In the genomic region with DNA sequence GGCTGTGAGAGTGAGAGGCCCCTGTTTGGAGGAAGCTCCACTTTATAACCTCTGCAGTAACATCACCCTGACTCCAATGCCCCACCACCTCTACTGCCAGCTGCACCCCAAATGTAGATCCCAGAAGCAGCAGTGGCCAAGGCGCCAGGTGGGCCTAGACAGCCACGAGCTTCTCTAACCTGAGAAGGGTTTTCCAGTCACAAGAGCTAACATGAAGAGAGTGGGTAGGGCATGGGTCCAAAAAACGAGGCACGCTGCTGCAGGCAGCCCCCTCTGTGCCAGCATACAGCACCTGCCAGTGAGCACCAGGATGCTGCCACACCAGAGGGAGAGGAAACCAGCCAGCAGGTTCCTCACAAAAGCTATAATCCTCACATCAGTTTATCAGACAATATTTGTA, we compare ENCODE assay signal across 29 mouse cellular contexts. TPM values are rescaled to one million over a fixed set of nuclear protein-coding genes. Genes with fewer than 3 reads are reported as not detected.
DNase-seq lines count a peak whose midpoint lies in the region; ATAC-seq and TF ChIP-seq lines count a peak whose summit lies in the region.
"Had no signal": no experiment of that assay in that cellular context is flagged by ENCODE, and none has a peak within 500 bp of the region (broad histone marks: within the 10 kb centered on the region; RNA-seq: fewer than 3 reads in every experiment).

No protein-coding gene starts in this region.

- intact Hi-C loops in left cerebral cortex, postnatal 4 days (cut with DNase I), result no loop called here

- ATAC-seq in forebrain, postnatal 0 days, result no peak
- no peak for ATAC-seq in forebrain, embryonic 12.5 days (ENCODE audit: low FRiP score)
- ATAC-seq: forebrain, embryonic 14.5 days; intestine, postnatal 0 days; Patski had no signal

- TF ChIP-seq POLR2A in brain, embryonic 14.5 days (IDR thresholded peaks at IDR 0.05; ENCODE audit: borderline replicate concordance, extremely low read depth, insufficient read depth, insufficient read length, poor library complexity, severe bottlenecking), result no peak

- no peaks in the 10 kb centered on the region for H3K9me3 ChIP-seq in forebrain, postnatal 0 days (ENCODE audit: low read length)
- no peaks in the 10 kb centered on the region for H3K9me3 ChIP-seq in forebrain, embryonic 12.5 days
- H3K9me3 ChIP-seq: forebrain, embryonic 10.5 days; G1E; heart, embryonic 10.5 days; hindbrain, embryonic 12.5 days; hindbrain, embryonic 15.5 days had no signal

- TF ChIP-seq CTCF in forebrain, postnatal 0 days (IDR thresholded peaks at IDR 0.05; ENCODE audit: low read depth), result no peak
- no peak for TF ChIP-seq CTCF in brain, embryonic 14.5 days (IDR thresholded peaks at IDR 0.05; ENCODE audit: borderline replicate concordance, extremely low read depth, insufficient read depth, insufficient read length)

- H3K9ac ChIP-seq in forebrain, postnatal 0 days, result no peak overlapping the region
- no peak overlapping the region for H3K9ac ChIP-seq in forebrain, embryonic 12.5 days
- H3K9ac ChIP-seq: hindbrain, embryonic 12.5 days; hindbrain, embryonic 15.5 days had no signal

- no peaks in the 10 kb centered on the region for H3K27me3 ChIP-seq in forebrain, postnatal 0 days (ENCODE audit: insufficient read depth, low read length)
- H3K27me3 ChIP-seq in forebrain, embryonic 12.5 days, result no peaks in the 10 kb centered on the region
- H3K27me3 ChIP-seq: CH12.LX; hindbrain, embryonic 12.5 days; hindbrain, embryonic 15.5 days; Patski had no signal

- peak; percentile 67 to 77 for DNase-seq in cerebellum, postnatal 14 days
- no peak for DNase-seq in cerebellum, adult 11-12 months
- DNase-seq in forebrain, postnatal 0 days, result peak; percentile 17
- peak; percentile 36 for DNase-seq in left cerebral cortex, postnatal 4 days
- DNase-seq in left cerebral cortex, adult 18-20 months (ENCODE audit: low spot score in 2 of 2), result no peak
- DNase-seq in brain, embryonic 14.5 days (ENCODE audit: low read depth), result peak; percentile 34
- DNase-seq: adrenal gland, postnatal 10 days; adrenal gland, postnatal 36 days; B cell, adult 2 months; cerebellum, adult 18-20 months; cerebellum, adult 9-10 months; gastrocnemius, adult 2 months; gastrocnemius, postnatal 14 days; heart, adult 2 months; kidney, adult 2 months had no signal

- H3K4me2 ChIP-seq in forebrain, postnatal 0 days (ENCODE audit: low read depth), result no peak overlapping the region
- no peak overlapping the region for H3K4me2 ChIP-seq in forebrain, embryonic 12.5 days
- H3K4me2 ChIP-seq: hindbrain, embryonic 12.5 days; hindbrain, embryonic 15.5 days had no signal

- WGBS in forebrain, postnatal 0 days, result 55% methylated on average over 4 of the region's 4 CpGs
- WGBS in forebrain, embryonic 12.5 days, result 89% methylated on average over 4 of the region's 4 CpGs

- H3K36me3 ChIP-seq in forebrain, postnatal 0 days (ENCODE audit: insufficient read depth), result peaks cover 10% of the 10 kb centered on the region; the same call in 1 of the 2 replicates
- peaks cover 11% of the 10 kb centered on the region for H3K36me3 ChIP-seq in forebrain, embryonic 12.5 days (replicated peaks)
- H3K36me3 ChIP-seq: hindbrain, embryonic 15.5 days had no signal

- H3K4me3 ChIP-seq in forebrain, postnatal 0 days (ENCODE audit: low read depth, low read length), result no peak overlapping the region
- H3K4me3 ChIP-seq in forebrain, embryonic 12.5 days (replicated peaks), result no peak overlapping the region
- H3K4me3 ChIP-seq: forebrain, embryonic 10.5 days; gastrocnemius, adult 2 months; heart, adult 2 months; heart, embryonic 10.5 days; hindbrain, embryonic 12.5 days; hindbrain, embryonic 15.5 days had no signal

- no peaks in the 10 kb centered on the region for H3K4me1 ChIP-seq in forebrain, postnatal 0 days (ENCODE audit: insufficient read depth)
- H3K4me1 ChIP-seq in forebrain, embryonic 12.5 days, result no peaks in the 10 kb centered on the region
- H3K4me1 ChIP-seq: forebrain, embryonic 10.5 days; hindbrain, embryonic 12.5 days; hindbrain, embryonic 15.5 days had no signal

- H3K27ac ChIP-seq in forebrain, postnatal 0 days (ENCODE audit: low read depth, low read length), result no peak overlapping the region
- no peak overlapping the region for H3K27ac ChIP-seq in forebrain, embryonic 12.5 days
- H3K27ac ChIP-seq: forebrain, embryonic 10.5 days; gastrocnemius, adult 2 months; heart, adult 2 months; heart, embryonic 10.5 days; hindbrain, embryonic 12.5 days; hindbrain, embryonic 15.5 days had no signal

RNA-seq across cellular contexts. Expression of a gene that starts 15.2 kb away (rescaled TPM):
- total RNA-seq in forebrain, postnatal 0 days (2014; rRNA removed), result not detected in 2 replicates
- polyA plus RNA-seq in forebrain, postnatal 0 days (2015; fragmentation: Nextera tagmentation; extraction: Ambion mirVana), result not detected in 2 replicates
- not detected in 2 replicates for polyA plus RNA-seq in forebrain, embryonic 12.5 days (2016; fragmentation: Nextera tagmentation; extraction: Ambion mirVana)
- total RNA-seq in left cerebral cortex, postnatal 4 days (2021), result not detected
- not detected for total RNA-seq in left cerebral cortex, adult 18-20 months (2021)
- polyA plus RNA-seq in brain, embryonic 14.5 days (2012; rRNA removed), result 0.05 TPM in 1 of 2 replicates, not detected in the other
- total RNA-seq: CH12.LX; common myeloid progenitor, adult 5-6 weeks; hematopoietic stem cell, adult 5-6 weeks had no signal
- polyA plus RNA-seq: forebrain, embryonic 10.5 days; forebrain, embryonic 14.5 days; G1E; heart, embryonic 10.5 days; hindbrain, embryonic 12.5 days; hindbrain, embryonic 15.5 days; intestine, embryonic 14.5 days; intestine, postnatal 0 days; Patski had no signal

RNA-seq across cellular contexts. Expression of a gene that starts 19.0 kb away (rescaled TPM):
- total RNA-seq in forebrain, postnatal 0 days (2014; rRNA removed), result 0.38 and 0.90 TPM in 2 replicates
- 1.0 and 1.2 TPM in 2 replicates for polyA plus RNA-seq in forebrain, postnatal 0 days (2015; fragmentation: Nextera tagmentation; extraction: Ambion mirVana)
- 1.3 and 2.5 TPM in 2 replicates for polyA plus RNA-seq in forebrain, embryonic 12.5 days (2016; fragmentation: Nextera tagmentation; extraction: Ambion mirVana)
- total RNA-seq in left cerebral cortex, postnatal 4 days (2021), result 1 to 10 TPM; 2.5 to 3.8 TPM
- total RNA-seq in left cerebral cortex, adult 18-20 months (2021), result 1 to 10 TPM; 2.3 to 4.2 TPM
- polyA plus RNA-seq in brain, embryonic 14.5 days (2012; rRNA removed), result 4.0 and 5.3 TPM in 2 replicates
- total RNA-seq: common myeloid progenitor, adult 5-6 weeks; hematopoietic stem cell, adult 5-6 weeks had no signal
- polyA plus RNA-seq: G1E had no signal

RNA-seq across cellular contexts. Expression of a gene that starts 23.1 kb away (rescaled TPM):
- 1.5 and 2.2 TPM in 2 replicates for total RNA-seq in forebrain, postnatal 0 days (2014; rRNA removed)
- polyA plus RNA-seq in forebrain, postnatal 0 days (2015; fragmentation: Nextera tagmentation; extraction: Ambion mirVana), result 1.4 and 2.4 TPM in 2 replicates
- polyA plus RNA-seq in forebrain, embryonic 12.5 days (2016; fragmentation: Nextera tagmentation; extraction: Ambion mirVana), result 0.38 TPM in 1 of 2 replicates, not detected in the other
- 1 to 10 TPM; 3.4 to 9.2 TPM for total RNA-seq in left cerebral cortex, postnatal 4 days (2021)
- total RNA-seq in left cerebral cortex, adult 18-20 months (2021), result 10 to 100 TPM; 33.7 to 39.3 TPM
- polyA plus RNA-seq in brain, embryonic 14.5 days (2012; rRNA removed), result 0.07 and 0.08 TPM in 2 replicates
- total RNA-seq: adrenal gland, adult 18-20 months; adrenal gland, postnatal 36 days; CH12.LX; common myeloid progenitor, adult 5-6 weeks; G1E; hematopoietic stem cell, adult 5-6 weeks had no signal
- polyA plus RNA-seq: forebrain, embryonic 14.5 days; G1E; hindbrain, embryonic 15.5 days; Patski had no signal

RNA-seq across cellular contexts. Expression of a gene that starts 24.4 kb away (rescaled TPM):
- 409 and 432 TPM in 2 replicates for total RNA-seq in forebrain, postnatal 0 days (2014; rRNA removed)
- polyA plus RNA-seq in forebrain, postnatal 0 days (2015; fragmentation: Nextera tagmentation; extraction: Ambion mirVana), result 375 and 418 TPM in 2 replicates
- 512 and 524 TPM in 2 replicates for polyA plus RNA-seq in forebrain, embryonic 12.5 days (2016; fragmentation: Nextera tagmentation; extraction: Ambion mirVana)
- 100 to 1,000 TPM; 293 to 304 TPM for total RNA-seq in left cerebral cortex, postnatal 4 days (2021)
- 100 to 1,000 TPM; 221 to 227 TPM for total RNA-seq in left cerebral cortex, adult 18-20 months (2021)
- 187 and 246 TPM in 2 replicates for polyA plus RNA-seq in brain, embryonic 14.5 days (2012; rRNA removed)

RNA-seq across cellular contexts. Expression of a gene that starts 25.1 kb away (rescaled TPM):
- 45.7 and 56.9 TPM in 2 replicates for total RNA-seq in forebrain, postnatal 0 days (2014; rRNA removed)
- polyA plus RNA-seq in forebrain, postnatal 0 days (2015; fragmentation: Nextera tagmentation; extraction: Ambion mirVana), result 86.5 and 104 TPM in 2 replicates
- polyA plus RNA-seq in forebrain, embryonic 12.5 days (2016; fragmentation: Nextera tagmentation; extraction: Ambion mirVana), result 166 and 177 TPM in 2 replicates
- total RNA-seq in left cerebral cortex, postnatal 4 days (2021), result 10 to 100 TPM; 52.2 to 54.9 TPM
- total RNA-seq in left cerebral cortex, adult 18-20 months (2021), result 10 to 100 TPM; 60.4 to 66.3 TPM
- 56.8 and 58.2 TPM in 2 replicates for polyA plus RNA-seq in brain, embryonic 14.5 days (2012; rRNA removed)

Comparison
In these comparisons a context has a peak if more than half of its experiments do, and no peak if none do; other contexts are left out.
1. DNase-seq: peak in cerebellum, postnatal 14 days (2 of 2), forebrain, postnatal 0 days (single experiment), left cerebral cortex, postnatal 4 days (single experiment) and brain, embryonic 14.5 days (single experiment); none in cerebellum, adult 11-12 months (single experiment) and left cerebral cortex, adult 18-20 months (0 of 2).